Mouse (Mus musculus) embryonic fibroblast, embryonic 13.5 days (primary cell): ENCODE data around the gene Med12l.

Source experiments
- CTCF ChIP-seq: IDR thresholded peaks from 2 replicates; pipeline ENCODE4 v1.5.1; 2011; ENCODE audit warnings: mild to moderate bottlenecking, control low read depth, low read length, moderate library complexity, borderline replicate concordance; ENCODE audit not compliant: insufficient read depth
- POLR2A ChIP-seq: IDR thresholded peaks from 2 replicates; pipeline ENCODE4 v1.6.1; 2011; ENCODE audit warnings: low read depth, mild to moderate bottlenecking, control low read depth, low read length, moderate library complexity

- TF ChIP-seq CTCF (no peak), POLR2A (peak; percentile 56)
These were observed 338.7 kb downstream of the Med12l start, which contains the start of gene Igsf10 for GRCm38 (mm10) chr3:59344065-59344905.
